ENCODE assay signal across 9 mouse cellular contexts in the genomic region with DNA sequence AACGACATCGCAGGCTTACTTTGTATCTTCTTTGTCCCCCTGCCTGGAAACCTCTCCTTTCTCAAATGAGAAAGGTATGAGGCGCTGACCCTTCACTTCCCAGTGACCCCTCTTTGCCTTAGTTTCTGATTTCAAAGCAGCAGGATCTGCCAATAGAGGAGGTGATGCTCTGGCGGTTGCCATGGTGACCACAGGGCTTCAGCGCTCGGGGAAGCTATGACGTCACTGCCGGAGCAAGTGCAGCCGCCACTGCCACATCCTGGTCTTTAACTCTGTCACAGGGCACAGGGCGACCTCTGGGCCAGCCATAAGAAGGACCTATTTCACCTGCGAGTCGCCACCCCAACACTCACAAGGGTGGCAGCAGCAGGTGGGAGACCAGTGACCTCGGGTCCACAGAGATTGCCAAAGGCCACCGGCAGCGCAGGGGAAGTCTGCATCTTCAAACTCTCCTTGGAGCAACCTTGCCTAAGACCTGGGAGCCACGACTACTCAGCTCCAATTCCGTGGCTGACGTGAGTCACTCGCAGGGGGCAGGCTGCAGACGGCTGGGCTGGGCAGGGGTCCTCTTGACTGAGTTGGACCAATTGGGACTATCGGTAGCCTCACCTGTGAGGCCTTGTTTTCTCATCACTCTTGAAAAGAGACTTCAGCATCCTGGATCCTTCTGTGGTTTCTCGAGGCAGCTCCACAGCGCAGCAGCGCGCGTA. TPM values are rescaled to one million over a fixed set of nuclear protein-coding genes. Genes with fewer than 3 reads are reported as not detected.
DNase-seq lines count a peak whose midpoint lies in the region; ATAC-seq lines count a peak whose summit lies in the region.
"Had no signal": no experiment of that assay in that cellular context is flagged by ENCODE, and none has a peak within 500 bp of the region (broad histone marks: within the 10 kb centered on the region; RNA-seq: fewer than 3 reads in every experiment).

Gene Gm42372 (plus strand): TSS at position 228 of the 710 bp plus-strand sequence.

- H3K27me3 ChIP-seq in midbrain, embryonic 10.5 days (ENCODE audit: low read depth, poor library complexity, severe bottlenecking) = no peaks in the 10 kb centered on the region

- H3K4me3 ChIP-seq in midbrain, embryonic 10.5 days = peak within 1 kb of the TSS; percentile 51
- H3K4me3 ChIP-seq: myocyte had no signal

- peak; percentile 91 to 94 for ATAC-seq in hematopoietic stem cell, adult 5-6 weeks (replicated peaks in 1 of 2; ENCODE audit: insufficient read depth in 1 of 2, low FRiP score in 2 of 2, low TSS enrichment in 1 of 2, low read depth in 1 of 2, poor library complexity in 2 of 2, severe bottlenecking in 2 of 2)

- 20% methylated on average over 26 of the region's 26 CpGs for WGBS in midbrain, embryonic 10.5 days

- 0 out of 2 replicates have a peak, but pooled peaks cover 3% of the 10 kb centered on the region for H3K9me3 ChIP-seq in midbrain, embryonic 10.5 days (replicated peaks)

- peak; percentile 69 for DNase-seq in 416B (ENCODE audit: low read depth)
- DNase-seq in MN1 (ENCODE audit: low spot score) = peak; percentile 84
- peak; percentile 94 for DNase-seq in embryo, embryonic 11 days
- DNase-seq in left cerebral cortex, adult 18-20 months (ENCODE audit: low spot score in 2 of 2) = peak; percentile 89 to 92
- DNase-seq in midbrain, embryonic 10.5 days (ENCODE audit: low spot score) = peak; percentile 91
- peak; percentile 85 for DNase-seq in right cerebral cortex, postnatal 4 days
- no peak for DNase-seq in testis, postnatal 10 days (ENCODE audit: low spot score)

- H3K4me1 ChIP-seq in midbrain, embryonic 10.5 days = peaks cover 57% of the 10 kb centered on the region

- peak within 1 kb of the TSS; percentile 82 for H3K27ac ChIP-seq in midbrain, embryonic 10.5 days (replicated peaks)

- H3K36me3 ChIP-seq in midbrain, embryonic 10.5 days = peaks cover 9% of the 10 kb centered on the region

RNA-seq across cellular contexts. Expression of gene Gm42372, which starts in this region (rescaled TPM):
- total RNA-seq in hematopoietic stem cell, adult 5-6 weeks (2017) = 0.99 and 1.6 TPM in 2 replicates
- total RNA-seq in left cerebral cortex, adult 18-20 months (2021) = 10 to 100 TPM; 61.0 to 65.7 TPM
- polyA plus RNA-seq in midbrain, embryonic 10.5 days (2016; fragmentation: Nextera tagmentation; extraction: Ambion mirVana) = 1.3 TPM in 2 replicates
- polyA plus RNA-seq: myocyte had no signal

Comparison
In these comparisons a context has a peak if more than half of its experiments do, and no peak if none do; other contexts are left out.
1. RNA of gene Gm42372 (total RNA-seq): 61.0 to 65.7 TPM in left cerebral cortex, adult 18-20 months; 0.99 to 1.6 TPM in hematopoietic stem cell, adult 5-6 weeks; every median in the first group is over 10 times any median in the second.